Mouse (Mus musculus) layer of hippocampus, postnatal 10 days (tissue): ENCODE results near the gene Fam84b. TPM values are rescaled to one million over a fixed set of nuclear protein-coding genes. Genes with fewer than 3 reads are reported as not detected.
A peak's percentile ranks its signal among the peaks of the same experiment; 100 is the strongest.

Experiments used
- DNase-seq, 2 experiments: peaks; one replicate each; pipeline ENCODE4 v3.0.0; 2021; ENCODE audit warnings: low spot score in 2 of 2
- total RNA-seq, 2 experiments: library from RNA; stranded (reverse); gene quantifications; 2 replicates each; pipeline ENCODE4 v1.2.3; 2021

Gene Fam84b
- total RNA-seq, 2 experiments from 2014 or later: 12.4 to 14.4 TPM

GRCm38 (mm10) chr15:60833476-60834218 is 19.9 kb downstream of the Fam84b start:
- DNase-seq: no peak

GRCm38 (mm10) chr15:60832586-60832985 is 21.0 kb downstream of the Fam84b start:
- no peak for DNase-seq

GRCm38 (mm10) chr15:60826226-60826625 is 27.4 kb downstream of the Fam84b start:
- DNase-seq: no peak

DNA sequence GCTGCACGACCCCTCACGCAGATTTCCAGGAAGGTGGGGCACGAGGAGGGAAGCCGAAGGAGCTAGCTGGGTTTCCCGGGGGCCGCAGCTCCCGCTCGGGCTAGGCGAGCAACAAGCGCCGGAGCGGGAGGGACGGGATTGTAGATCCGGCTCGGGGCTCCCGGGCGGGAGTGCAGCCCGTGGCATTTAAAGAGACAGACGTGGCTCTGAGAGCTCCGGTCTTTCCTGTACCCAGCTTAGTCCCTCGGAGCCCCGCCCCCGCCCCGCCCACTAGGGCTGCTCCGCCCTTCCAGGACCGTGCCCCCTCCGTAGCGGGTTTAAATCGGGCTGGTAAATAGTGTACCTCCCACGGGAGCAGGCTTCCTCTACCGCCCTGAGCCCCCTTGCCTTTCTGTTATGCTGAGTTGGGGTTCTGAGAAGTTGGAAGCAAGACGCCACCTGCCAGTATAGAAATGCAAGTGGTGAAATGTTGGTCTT is 28.8 kb downstream of the Fam84b start:
- peak; percentile 87 to 89 for DNase-seq

DNA sequence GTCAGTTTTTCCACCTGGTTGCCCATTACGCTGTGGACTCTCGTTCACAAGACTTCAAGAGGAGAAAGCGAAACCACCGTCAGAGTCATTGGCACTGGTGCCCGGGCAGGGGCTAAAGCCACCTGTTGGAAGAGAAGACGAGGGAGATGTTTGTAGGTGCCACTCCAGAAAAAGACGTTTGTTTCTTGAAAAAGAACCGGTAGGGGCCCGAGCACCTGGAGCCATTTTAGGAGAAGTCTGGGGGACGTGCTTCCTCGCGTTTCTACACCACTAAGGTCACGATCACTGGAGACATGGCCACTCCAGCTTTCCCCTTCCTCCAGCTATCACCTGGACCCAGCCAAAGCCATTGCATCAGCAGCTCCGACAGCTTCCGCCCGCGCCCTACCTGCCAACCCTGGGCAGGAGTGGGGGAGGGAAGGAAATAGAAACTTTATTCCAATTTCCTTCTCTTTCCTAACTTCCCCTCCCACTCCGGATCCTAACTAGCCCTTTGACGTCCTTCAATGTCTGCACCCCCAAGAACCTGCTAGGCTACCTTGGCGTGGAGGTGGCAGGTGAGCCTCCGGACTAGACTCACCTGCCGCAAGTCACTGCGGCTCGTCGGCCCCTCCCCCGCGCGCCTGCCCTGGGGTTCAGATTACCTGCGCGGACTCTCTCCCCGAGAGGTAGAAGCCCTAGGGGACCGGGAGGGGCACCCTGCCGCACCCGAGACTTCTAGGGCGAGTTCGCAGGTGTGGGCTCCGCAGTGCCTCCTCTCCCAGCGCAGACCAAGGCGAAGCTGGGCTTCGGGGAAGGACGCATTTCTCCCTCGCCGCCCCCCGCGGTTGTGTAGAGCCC is 29.5 kb downstream of the Fam84b start:
- peak in 1 of 2 experiments; percentile 38 for DNase-seq

GRCm38 (mm10) chr15:60823620-60823869 is 30.0 kb downstream of the Fam84b start:
- peak in 1 of 2 experiments; percentile 38 for DNase-seq

- DNase-seq: peak; percentile 80 to 85
Observed at GRCm38 (mm10) chr15:60822803-60823619, 30.6 kb downstream of the Fam84b start.

- peak; percentile 22 to 46 for DNase-seq
Observed at GRCm38 (mm10) chr15:60822101-60822802, 31.3 kb downstream of the Fam84b start.

DNA sequence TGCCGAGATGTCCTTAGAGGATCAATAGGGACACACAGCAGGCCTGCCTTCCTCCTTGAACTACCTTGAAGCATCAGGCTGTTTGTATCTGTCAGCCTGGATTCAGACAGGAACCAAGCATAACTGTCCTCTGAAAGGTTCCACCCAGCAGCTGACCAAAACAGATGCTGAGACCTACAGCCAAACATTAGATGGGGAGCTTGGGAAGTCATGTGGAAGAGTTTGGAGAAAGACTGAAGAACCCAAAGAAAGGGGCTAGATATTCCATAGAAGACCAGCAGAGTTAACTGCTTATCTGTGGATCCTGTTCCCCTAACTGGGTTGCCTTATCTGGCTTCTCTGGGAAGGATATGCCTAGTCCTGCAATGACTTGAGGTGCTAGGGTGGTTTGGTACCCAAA is 35.1 kb downstream of the Fam84b start:
- no peak for DNase-seq

- DNase-seq: no peak
Observed at GRCm38 (mm10) chr15:60816478-60816877, 37.1 kb downstream of the Fam84b start.

- DNase-seq: no peak
Observed at GRCm38 (mm10) chr15:60814542-60814941, 39.0 kb downstream of the Fam84b start.

- DNase-seq: no peak
Observed at GRCm38 (mm10) chr15:60793041-60793673, 60.4 kb downstream of the Fam84b start.

DNA sequence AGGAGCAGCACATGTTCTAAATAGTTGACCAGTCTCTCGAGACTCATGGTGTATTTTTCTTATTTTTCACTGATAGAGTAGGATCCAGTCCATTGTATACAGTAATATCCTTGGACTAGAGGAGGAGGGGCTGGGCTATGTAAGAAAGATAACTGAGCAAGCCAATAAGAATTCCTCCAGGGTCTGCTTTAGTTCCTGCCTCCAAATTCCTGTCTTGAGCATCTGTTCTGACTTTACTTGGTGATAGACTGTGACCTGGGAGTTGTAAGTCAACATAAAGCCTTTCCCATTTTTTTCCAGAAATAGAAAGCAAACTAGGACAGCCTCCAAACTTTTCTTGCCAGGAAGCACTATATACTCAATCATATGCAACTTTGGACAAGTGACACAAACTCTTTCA is 64.5 kb downstream of the Fam84b start:
- no peak for DNase-seq

- no peak for DNase-seq
Observed at GRCm38 (mm10) chr15:60783761-60784160, 69.8 kb downstream of the Fam84b start.

- DNase-seq: no peak
Observed at GRCm38 (mm10) chr15:60779531-60779973, 74.0 kb downstream of the Fam84b start.

- DNase-seq: no peak
Observed at GRCm38 (mm10) chr15:60779063-60779462, 74.5 kb downstream of the Fam84b start.
